Mouse (Mus musculus): Measurements from ENCODE around the gene 2410137M14Rik. TPM values are rescaled to one million over a fixed set of nuclear protein-coding genes. Genes with fewer than 3 reads are reported as not detected.

The 2410137M14Rik gene
- polyA plus RNA-seq, 1 experiment from 2014 or later = not detected

DNA sequence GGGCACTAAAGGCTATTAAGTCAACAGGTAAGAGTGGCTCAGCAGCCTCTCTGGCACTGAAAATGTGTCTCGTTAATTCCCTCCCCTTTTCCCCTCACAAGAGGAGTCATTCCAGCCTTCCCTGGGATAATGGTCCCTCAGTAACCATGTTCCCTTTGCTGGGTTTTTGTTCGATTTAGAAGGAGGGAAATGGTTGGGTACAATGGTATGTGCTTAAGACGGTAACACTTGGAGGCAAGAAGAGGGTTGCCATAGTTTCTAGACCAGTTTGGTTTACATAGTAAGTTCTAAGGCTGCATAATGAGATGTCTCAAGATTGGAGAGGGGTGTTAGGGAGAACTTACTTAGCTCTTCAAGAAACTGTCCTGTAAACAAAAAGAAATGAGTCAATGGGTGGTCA lies 30.7 kb upstream of the 2410137M14Rik start:
- H3K27ac ChIP-seq = no peak overlapping the region
- 77% methylated on average over 3 of the region's 3 CpGs for WGBS

DNA sequence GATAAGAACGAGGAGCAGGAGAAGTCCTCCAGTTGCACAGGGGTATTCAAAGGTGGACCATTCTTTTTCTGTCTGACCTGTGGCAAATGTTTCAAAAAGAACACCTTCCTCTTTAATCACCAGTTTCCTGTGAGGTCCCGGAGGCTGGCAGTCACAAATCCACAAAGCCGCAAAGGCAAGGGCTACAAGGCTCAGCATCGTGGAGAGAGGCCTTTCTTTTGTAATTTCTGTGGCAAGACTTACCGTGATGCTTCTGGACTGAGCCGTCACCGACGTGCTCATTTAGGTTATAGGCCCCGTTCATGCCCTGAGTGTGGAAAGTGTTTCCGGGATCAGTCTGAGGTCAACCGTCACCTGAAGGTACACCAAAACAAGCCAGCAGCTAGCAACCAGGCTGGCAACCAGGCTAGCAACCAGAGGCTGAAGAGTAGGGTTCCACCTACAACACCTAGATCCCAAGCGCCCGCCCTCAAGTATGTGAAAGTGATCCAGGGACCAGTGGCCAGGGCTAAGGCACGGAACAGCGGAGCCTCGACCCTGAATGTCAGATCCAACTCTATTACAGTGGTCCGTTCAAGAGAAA lies 28.5 kb upstream of the 2410137M14Rik start:
- H3K27me3 ChIP-seq = no peaks in the 10 kb centered on the region
- peaks cover 77% of the 10 kb centered on the region for H3K36me3 ChIP-seq
- no peak overlapping the region for H3K4me2 ChIP-seq
- no peaks in the 10 kb centered on the region for H3K4me1 ChIP-seq (replicated peaks)
- no peak for ATAC-seq (ENCODE audit: insufficient number of reproducible peaks, insufficient read depth, low FRiP score, low TSS enrichment, low read depth)
- WGBS = 95% methylated on average over 17 of the region's 17 CpGs
- no peak overlapping the region for H3K4me3 ChIP-seq (replicated peaks)
- no peaks in the 10 kb centered on the region for H3K9me3 ChIP-seq
- no peak overlapping the region for H3K27ac ChIP-seq
- H3K9ac ChIP-seq (replicated peaks) = no peak overlapping the region

More for the DNA sequence above, 30.7 kb upstream of the 2410137M14Rik start:
- ATAC-seq (ENCODE audit: insufficient number of reproducible peaks, insufficient read depth, low FRiP score, low TSS enrichment, low read depth) = no peak
- no peaks in the 10 kb centered on the region for H3K4me1 ChIP-seq (replicated peaks)
- no peaks in the 10 kb centered on the region for H3K9me3 ChIP-seq
- H3K4me2 ChIP-seq = no peak overlapping the region
- H3K9ac ChIP-seq (replicated peaks) = no peak overlapping the region
- H3K36me3 ChIP-seq = peaks cover 55% of the 10 kb centered on the region
- no peak overlapping the region for H3K4me3 ChIP-seq (replicated peaks)
- H3K27me3 ChIP-seq = no peaks in the 10 kb centered on the region

DNA sequence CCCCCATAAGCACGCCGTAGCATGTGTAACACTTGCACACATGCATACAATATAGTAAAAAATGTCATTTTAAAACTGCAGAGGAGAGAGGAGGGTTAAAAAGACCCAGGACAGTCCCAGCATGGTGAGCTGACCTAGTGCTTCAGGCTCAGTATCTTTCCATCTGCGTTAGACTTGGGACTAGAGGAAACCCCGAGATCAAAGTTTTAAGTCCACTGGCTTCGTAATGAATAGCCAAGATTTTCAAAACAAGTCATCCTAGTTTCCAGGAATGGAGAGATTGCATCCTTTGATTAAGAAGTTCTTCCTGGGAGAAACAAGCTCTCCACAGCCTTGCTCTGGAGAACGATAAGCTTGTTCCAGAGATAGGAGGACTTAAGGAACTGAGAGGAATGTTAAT lies 27.1 kb upstream of the 2410137M14Rik start:
- Histone ChIP-seq H3K9me3 (no peaks in the 10 kb centered on the region), H3K4me3 (replicated peaks) (no peak overlapping the region), H3K27me3 (no peaks in the 10 kb centered on the region), H3K9ac (replicated peaks) (no peak overlapping the region), H3K4me1 (replicated peaks) (no peaks in the 10 kb centered on the region), H3K27ac (no peak overlapping the region), H3K4me2 (no peak overlapping the region), H3K36me3 (peaks cover 77% of the 10 kb centered on the region)
- WGBS = 91% methylated on average over 6 of the region's 6 CpGs
- no peak for ATAC-seq (ENCODE audit: insufficient number of reproducible peaks, insufficient read depth, low FRiP score, low TSS enrichment, low read depth)

DNA sequence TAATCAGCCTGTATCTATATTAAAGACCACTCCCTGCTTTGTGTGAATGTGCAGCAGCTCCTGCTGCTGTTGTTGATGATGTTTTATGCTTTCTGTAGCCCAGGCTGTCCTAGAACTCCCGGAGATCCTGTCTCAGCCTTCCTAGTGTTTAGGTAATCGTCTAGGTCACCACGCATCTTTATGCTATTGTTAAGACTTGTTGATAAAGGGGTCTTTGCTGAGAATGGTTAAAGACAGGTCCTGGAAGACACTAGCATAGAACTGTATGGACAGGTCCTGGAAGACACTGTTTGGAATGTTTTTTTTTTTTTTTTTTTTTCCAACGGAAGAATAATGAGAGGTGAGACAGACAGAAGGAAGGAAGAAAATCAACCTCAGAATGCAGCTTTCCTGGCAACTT lies 22.3 kb upstream of the 2410137M14Rik start:
- Histone ChIP-seq H3K27ac (no peak overlapping the region), H3K4me2 (peak overlapping the region; percentile 63), H3K9me3 (no peaks in the 10 kb centered on the region), H3K4me3 (replicated peaks) (peak overlapping the region; percentile 72), H3K27me3 (no peaks in the 10 kb centered on the region), H3K4me1 (replicated peaks) (no peaks in the 10 kb centered on the region), H3K9ac (replicated peaks) (peak overlapping the region; percentile 93), H3K36me3 (peaks cover 38% of the 10 kb centered on the region)
- ATAC-seq (ENCODE audit: insufficient number of reproducible peaks, insufficient read depth, low FRiP score, low TSS enrichment, low read depth) = 0 out of 2 replicates have a peak, but pooled peaks have one; percentile 3
- WGBS = 52% methylated on average over 4 of the region's 4 CpGs

- Histone ChIP-seq H3K9ac (replicated peaks) (peak overlapping the region; percentile 93), H3K4me3 (replicated peaks) (peak overlapping the region; percentile 72), H3K36me3 (peaks cover 31% of the 10 kb centered on the region), H3K9me3 (no peaks in the 10 kb centered on the region), H3K27me3 (no peaks in the 10 kb centered on the region), H3K4me1 (replicated peaks) (no peaks in the 10 kb centered on the region), H3K4me2 (peak overlapping the region; percentile 63), H3K27ac (peak overlapping the region; percentile 93)
- under 1% methylated on average over 49 of the region's 49 CpGs for WGBS
- ATAC-seq (ENCODE audit: insufficient number of reproducible peaks, insufficient read depth, low FRiP score, low TSS enrichment, low read depth) = peak; percentile 92
These were observed 21.6 kb upstream of the 2410137M14Rik start for GRCm38 (mm10) chr17:37002364-37003330.

DNA sequence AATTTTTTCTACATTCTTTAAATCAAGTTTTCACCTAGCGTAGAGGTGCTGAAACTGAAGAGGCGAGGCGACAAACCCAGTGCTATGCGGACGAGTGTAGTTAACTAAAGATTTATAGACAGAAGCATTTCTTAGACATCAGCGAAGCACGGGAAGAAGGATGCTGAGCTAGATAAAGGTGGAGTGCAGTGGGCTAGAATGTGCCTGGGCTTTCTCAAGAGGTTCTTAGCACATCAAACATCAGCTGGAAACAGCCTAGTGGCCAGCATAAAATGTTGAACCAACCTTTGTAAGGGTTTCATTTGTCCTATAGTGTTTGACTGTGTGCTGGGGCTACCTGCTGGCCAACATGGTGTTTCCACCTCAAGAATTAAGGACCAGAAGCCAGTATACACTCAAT lies 19.8 kb upstream of the 2410137M14Rik start, which contains the start of gene Zfp57:
Gene Zfp57 (plus strand): TSS at position 301 of the 400 bp plus-strand sequence.
- H3K4me3 ChIP-seq (replicated peaks) = peak within 1 kb of the TSS; percentile 72
- peak within 1 kb of the TSS; percentile 63 for H3K4me2 ChIP-seq
- no peaks in the 10 kb centered on the region for H3K9me3 ChIP-seq
- peak within 1 kb of the TSS; percentile 93 for H3K27ac ChIP-seq
- peaks cover 13% of the 10 kb centered on the region for H3K36me3 ChIP-seq
- no peaks in the 10 kb centered on the region for H3K27me3 ChIP-seq
- WGBS = 91% methylated on average over 7 of the region's 7 CpGs
- no peak for ATAC-seq (ENCODE audit: insufficient number of reproducible peaks, insufficient read depth, low FRiP score, low TSS enrichment, low read depth)
- H3K4me1 ChIP-seq (replicated peaks) = no peaks in the 10 kb centered on the region
- H3K9ac ChIP-seq (replicated peaks) = no peak within 1 kb of the TSS

GRCm38 (mm10) chr17:36998477-36998876 lies 17.4 kb upstream of the 2410137M14Rik start:
- Histone ChIP-seq H3K36me3 (no peaks in the 10 kb centered on the region), H3K9ac (replicated peaks) (no peak overlapping the region), H3K9me3 (no peaks in the 10 kb centered on the region), H3K4me2 (no peak overlapping the region), H3K27me3 (no peaks in the 10 kb centered on the region), H3K4me1 (replicated peaks) (no peaks in the 10 kb centered on the region), H3K27ac (no peak overlapping the region), H3K4me3 (replicated peaks) (no peak overlapping the region)
- WGBS = 73% methylated on average over 2 of the region's 2 CpGs
- no peak for ATAC-seq (ENCODE audit: insufficient number of reproducible peaks, insufficient read depth, low FRiP score, low TSS enrichment, low read depth)

GRCm38 (mm10) chr17:36997033-36997735 lies 16.1 kb upstream of the 2410137M14Rik start:
- no peak overlapping the region for H3K27ac ChIP-seq
- H3K36me3 ChIP-seq = no peaks in the 10 kb centered on the region
- H3K4me3 ChIP-seq (replicated peaks) = no peak overlapping the region
- no peaks in the 10 kb centered on the region for H3K27me3 ChIP-seq
- no peak for ATAC-seq (ENCODE audit: insufficient number of reproducible peaks, insufficient read depth, low FRiP score, low TSS enrichment, low read depth)
- no peaks in the 10 kb centered on the region for H3K9me3 ChIP-seq
- H3K9ac ChIP-seq (replicated peaks) = no peak overlapping the region; the same call in 1 of the 2 replicates
- H3K4me1 ChIP-seq (replicated peaks) = no peaks in the 10 kb centered on the region
- no peak overlapping the region for H3K4me2 ChIP-seq
- 28% methylated on average over 7 of the region's 7 CpGs for WGBS

DNA sequence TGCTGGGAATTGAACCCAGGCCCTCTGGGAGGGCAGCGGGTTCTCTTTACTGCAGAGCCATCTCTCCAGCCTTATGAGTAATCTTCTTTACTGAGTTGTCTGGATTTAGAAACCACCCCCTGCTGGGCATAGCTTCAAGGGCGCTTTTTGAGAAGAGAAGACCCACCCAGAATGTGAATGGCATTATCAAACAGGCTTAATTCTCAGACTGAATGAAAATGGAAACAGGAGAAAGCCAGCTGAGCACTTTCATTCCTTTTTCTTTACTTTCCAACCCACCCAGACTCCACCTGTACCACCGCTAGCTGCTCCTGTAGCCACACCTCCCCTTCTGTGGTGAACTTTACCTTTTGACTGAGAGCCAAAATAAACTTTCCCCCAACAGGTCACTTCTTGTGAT lies 14.4 kb upstream of the 2410137M14Rik start:
- no peak overlapping the region for H3K4me3 ChIP-seq (replicated peaks)
- 72% methylated on average over 3 of the region's 3 CpGs for WGBS
- H3K36me3 ChIP-seq = no peaks in the 10 kb centered on the region
- H3K4me2 ChIP-seq = no peak overlapping the region
- no peak overlapping the region for H3K27ac ChIP-seq
- H3K9ac ChIP-seq (replicated peaks) = no peak overlapping the region
- no peaks in the 10 kb centered on the region for H3K9me3 ChIP-seq
- no peak for ATAC-seq (ENCODE audit: insufficient number of reproducible peaks, insufficient read depth, low FRiP score, low TSS enrichment, low read depth)
- no peaks in the 10 kb centered on the region for H3K4me1 ChIP-seq (replicated peaks)
- H3K27me3 ChIP-seq = no peaks in the 10 kb centered on the region

GRCm38 (mm10) chr17:36994528-36994927 lies 13.5 kb upstream of the 2410137M14Rik start:
- H3K4me1 ChIP-seq (replicated peaks) = no peaks in the 10 kb centered on the region
- H3K27me3 ChIP-seq = peaks cover 4% of the 10 kb centered on the region
- no peaks in the 10 kb centered on the region for H3K9me3 ChIP-seq
- ATAC-seq (ENCODE audit: insufficient number of reproducible peaks, insufficient read depth, low FRiP score, low TSS enrichment, low read depth) = no peak
- WGBS = 85% methylated on average over 2 of the region's 2 CpGs
- no peak overlapping the region for H3K9ac ChIP-seq (replicated peaks)
- H3K4me3 ChIP-seq (replicated peaks) = no peak overlapping the region
- no peaks in the 10 kb centered on the region for H3K36me3 ChIP-seq
- no peak overlapping the region for H3K27ac ChIP-seq
- H3K4me2 ChIP-seq = no peak overlapping the region

DNA sequence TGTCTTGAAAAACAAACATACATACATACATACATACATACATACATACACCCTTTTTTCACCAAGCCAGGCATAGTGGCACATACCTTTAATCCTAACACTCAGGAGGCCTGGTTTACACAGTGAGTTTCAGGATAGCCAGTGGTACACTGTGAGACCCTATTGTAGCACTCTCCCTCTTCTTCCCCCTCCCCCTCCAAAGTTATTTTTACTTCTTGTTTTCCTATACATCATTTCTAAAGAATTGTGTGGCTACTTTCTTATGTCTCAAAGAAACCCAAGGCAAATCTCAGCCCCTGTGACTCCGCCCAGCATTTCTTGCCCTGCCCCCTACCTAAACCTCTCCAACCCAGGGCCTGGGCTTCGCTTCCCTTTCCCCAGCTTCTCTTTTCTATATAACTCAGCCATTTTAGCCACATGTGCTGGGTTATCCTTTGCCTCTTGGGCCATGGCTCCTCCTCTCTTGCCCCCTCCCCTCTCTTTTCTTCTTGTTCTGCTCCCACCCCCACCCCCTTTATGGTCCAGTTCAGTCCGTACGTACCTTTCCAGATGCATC lies 12.8 kb upstream of the 2410137M14Rik start:
- Histone ChIP-seq H3K9me3 (no peaks in the 10 kb centered on the region), H3K4me3 (replicated peaks) (no peak overlapping the region), H3K27me3 (peaks cover 11% of the 10 kb centered on the region), H3K36me3 (no peaks in the 10 kb centered on the region), H3K4me2 (no peak overlapping the region), H3K9ac (replicated peaks) (no peak overlapping the region), H3K27ac (no peak overlapping the region), H3K4me1 (replicated peaks) (no peaks in the 10 kb centered on the region)
- no peak for ATAC-seq (ENCODE audit: insufficient number of reproducible peaks, insufficient read depth, low FRiP score, low TSS enrichment, low read depth)
- WGBS = 82% methylated on average over 4 of the region's 4 CpGs

Measured in limb, embryonic 12.5 days (tissue).